Mouse (Mus musculus) liver, postnatal 0 days (tissue): ENCODE measurements around the gene Rin3. TPM values are rescaled to one million over a fixed set of nuclear protein-coding genes. Genes with fewer than 3 reads are reported as not detected.

ENCODE experiments used
- ATAC-seq: fragments of 200-750 bp; cut with Nextera tagmentation; 2 replicates; pipeline ENCODE4 v1.8.0; 2017; ENCODE audit warnings: mild to moderate bottlenecking, moderate library complexity
- DNase-seq: peaks from one replicate; pipeline ENCODE4 v3.0.0-alpha.2; 2016
- H3K27ac ChIP-seq: fragments of 300-500 bp; sonication (generic); 2 replicates; pipeline ENCODE4 v1.5.1; 2014; ENCODE audit warnings: antibody characterized with exemption, moderate library complexity, mild to moderate bottlenecking, low read depth
- H3K27me3 ChIP-seq: fragments of 300-500 bp; sonication (generic); 2 replicates; pipeline ENCODE4 v1.6.1; 2014; ENCODE audit warnings: low read length, control low read depth, mixed read lengths; ENCODE audit not compliant: insufficient read depth
- H3K36me3 ChIP-seq: fragments of 300-500 bp; sonication (generic); replicated peaks from 2 replicates; pipeline ENCODE4 v1.6.1; 2014; ENCODE audit warnings: mild to moderate bottlenecking, control low read depth, low read length, moderate library complexity, mixed read lengths; ENCODE audit not compliant: insufficient read depth
- H3K4me1 ChIP-seq: fragments of 300-500 bp; sonication (generic); 2 replicates; pipeline ENCODE4 v1.6.1; 2014; ENCODE audit warnings: antibody characterized with exemption, mild to moderate bottlenecking, control low read depth; ENCODE audit not compliant: insufficient read depth
- H3K4me2 ChIP-seq: fragments of 300-500 bp; sonication (generic); 2 replicates; pipeline ENCODE4 v1.6.1; 2014; ENCODE audit warnings: low read depth, mild to moderate bottlenecking, low read length, moderate library complexity, mixed read lengths
- H3K4me3 ChIP-seq: fragments of 300-500 bp; sonication (generic); 2 replicates; pipeline ENCODE4 v1.5.1; 2014; ENCODE audit warnings: low read depth, low read length
- H3K9ac ChIP-seq: fragments of 300-500 bp; sonication (generic); replicated peaks from 2 replicates; pipeline ENCODE4 v1.6.1; 2014; ENCODE audit warnings: mild to moderate bottlenecking, moderate library complexity
- H3K9me3 ChIP-seq: fragments of 300-500 bp; sonication (generic); 2 replicates; pipeline ENCODE4 v1.6.1; 2016; ENCODE audit warnings: mild to moderate bottlenecking, control low read depth, low read length, mixed read lengths
- CTCF ChIP-seq: sonication (generic); IDR thresholded peaks from 2 replicates; pipeline ENCODE4 v1.5.1; 2016; ENCODE audit warnings: antibody characterized with exemption, low read depth
- EP300 ChIP-seq: IDR thresholded peaks from 2 replicates; pipeline ENCODE4 v1.6.1; 2016; ENCODE audit warnings: antibody characterized with exemption, low read depth, mild to moderate bottlenecking
- WGBS: fragments of 180-500 bp; shearing (Covaris S2); extraction: QIAGEN DNeasy Blood & Tissue Kit; methylation state at CpG from one replicate; pipeline ENCODE4 v1.1.7; 2014; ENCODE audit not compliant: insufficient replicate concordance; 5-methylcytosine and 5-hydroxymethylcytosine counted together
- polyA plus RNA-seq: library from polyadenylated mRNA; unstranded; fragments of >200 nt; fragmentation: Nextera tagmentation; extraction: Ambion mirVana; gene quantifications from 2 replicates; pipeline ENCODE4 v1.2.1, GENCODE M21; 2015

The Rin3 gene
- polyA plus RNA-seq, 1 experiment from 2014 or later = 10.0 TPM

DNA sequence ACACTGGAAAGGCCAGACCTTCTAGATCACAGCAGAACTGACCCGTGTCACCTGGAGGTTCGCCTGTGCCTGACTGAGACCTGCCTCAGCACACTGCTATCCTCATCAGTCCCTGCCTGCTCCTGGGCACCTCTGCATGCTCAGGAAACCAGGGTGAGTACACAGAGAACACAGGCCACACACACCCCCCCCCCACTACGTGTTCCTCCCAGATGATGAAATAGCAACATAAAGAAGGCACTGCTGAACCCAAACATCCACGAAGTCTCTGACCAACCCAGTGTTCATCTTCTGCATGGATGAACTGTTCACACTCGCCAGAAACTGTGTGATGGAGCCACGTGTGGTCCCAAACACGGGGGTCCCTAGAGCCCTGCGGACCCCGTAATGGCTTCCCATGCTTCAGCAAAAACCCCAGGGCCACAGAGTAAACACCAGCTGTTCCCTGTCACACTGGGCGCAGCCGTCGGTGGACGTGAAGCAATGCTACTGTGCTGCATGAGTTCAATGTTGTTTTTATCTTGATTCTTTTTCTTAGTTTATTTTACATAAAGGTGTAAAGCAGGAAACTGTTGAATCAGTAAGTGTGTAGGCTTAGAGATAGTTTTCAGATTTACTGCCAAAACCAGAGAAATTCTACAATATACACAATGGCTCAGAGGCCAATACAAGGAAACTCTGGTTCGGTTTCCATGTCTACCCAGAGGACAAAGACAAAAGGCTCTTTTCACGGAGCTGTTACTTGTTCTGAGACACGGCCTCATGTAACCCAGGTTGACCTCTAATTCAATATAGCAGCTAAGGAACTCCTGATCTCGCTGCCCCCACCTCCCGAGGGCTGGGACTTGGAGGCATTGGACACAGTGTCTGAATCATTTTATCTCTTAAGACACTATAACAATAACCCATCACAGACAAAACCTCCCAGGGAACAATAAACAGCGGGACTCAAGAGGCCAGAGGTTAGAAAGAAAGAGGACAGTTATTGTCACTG lies 113.4 kb downstream of the Rin3 start:
- Histone ChIP-seq H3K9ac (no peak overlapping the region), H3K4me2 (no peak overlapping the region), H3K9me3 (no peaks in the 10 kb centered on the region), H3K4me3 (no peak overlapping the region), H3K36me3 (peaks cover 6% of the 10 kb centered on the region; the same call in 1 of the 2 replicates), H3K4me1 (no peaks in the 10 kb centered on the region; the same call in 1 of the 2 replicates), H3K27me3 (no peaks in the 10 kb centered on the region), H3K27ac (no peak overlapping the region)
- no peak for ATAC-seq
- whole genome bisulfite sequencing = 65% methylated on average over 19 of the region's 19 CpGs
- TF ChIP-seq CTCF (no peak), EP300 (no peak)
- DNase-seq = no peak

DNA sequence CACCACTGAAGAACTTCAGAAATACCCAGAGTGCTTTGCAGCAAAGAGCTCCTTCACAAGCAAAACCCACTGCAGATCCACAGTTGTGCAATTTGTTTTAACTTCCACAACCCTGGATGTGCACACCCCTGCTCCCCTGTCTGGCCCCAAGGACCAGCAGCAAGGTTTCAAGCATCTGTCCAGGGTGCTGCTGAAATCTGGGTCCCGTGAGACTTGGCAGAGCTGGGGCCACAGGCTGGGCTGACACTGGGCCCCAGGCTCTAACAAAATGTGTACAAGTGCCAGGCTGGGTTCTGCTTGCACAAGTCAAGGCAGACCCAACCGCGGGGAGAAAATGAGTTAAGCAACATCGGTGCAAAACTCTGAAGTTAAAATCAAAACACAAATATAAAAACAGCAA lies 115.7 kb downstream of the Rin3 start:
- TF ChIP-seq CTCF (no peak), EP300 (no peak)
- WGBS = 76% methylated on average over 4 of the region's 4 CpGs

GRCm38 (mm10) chr12:102413171-102413570 lies 130.3 kb downstream of the Rin3 start:
- no peak overlapping the region for H3K4me2 ChIP-seq
- H3K9me3 ChIP-seq = no peaks in the 10 kb centered on the region
- no peak overlapping the region for H3K9ac ChIP-seq
- 87% methylated on average over 13 of the region's 13 CpGs for WGBS
- no peak for DNase-seq
- no peak for TF ChIP-seq EP300
- no peak for TF ChIP-seq CTCF
- 0 out of 2 replicates have a peak, but pooled peaks cover 6% of the 10 kb centered on the region for H3K36me3 ChIP-seq
- H3K27me3 ChIP-seq = no peaks in the 10 kb centered on the region
- H3K4me3 ChIP-seq = no peak overlapping the region
- ATAC-seq = no peak
- H3K27ac ChIP-seq = no peak overlapping the region
- H3K4me1 ChIP-seq = no peaks in the 10 kb centered on the region

More for the DNA sequence above, 115.7 kb downstream of the Rin3 start:
- Histone ChIP-seq H3K27me3 (no peaks in the 10 kb centered on the region), H3K36me3 (peaks cover 7% of the 10 kb centered on the region; the same call in 1 of the 2 replicates), H3K4me1 (no peaks in the 10 kb centered on the region; the same call in 1 of the 2 replicates), H3K27ac (no peak overlapping the region), H3K9me3 (no peaks in the 10 kb centered on the region), H3K4me3 (no peak overlapping the region), H3K4me2 (no peak overlapping the region), H3K9ac (no peak overlapping the region)
- no peak for DNase-seq
- no peak for ATAC-seq

GRCm38 (mm10) chr12:102414686-102415085 lies 131.8 kb downstream of the Rin3 start:
- Histone ChIP-seq H3K4me2 (no peak overlapping the region), H3K27ac (no peak overlapping the region), H3K9ac (no peak overlapping the region), H3K9me3 (no peaks in the 10 kb centered on the region), H3K4me3 (no peak overlapping the region), H3K27me3 (no peaks in the 10 kb centered on the region), H3K4me1 (no peaks in the 10 kb centered on the region), H3K36me3 (0 out of 2 replicates have a peak, but pooled peaks cover 6% of the 10 kb centered on the region)
- ATAC-seq (no peak), DNase-seq (no peak)
- WGBS = 78% methylated on average over 6 of the region's 6 CpGs
- TF ChIP-seq EP300 (no peak), CTCF (no peak)

GRCm38 (mm10) chr12:102416391-102416837 lies 133.6 kb downstream of the Rin3 start:
- Histone ChIP-seq H3K27me3 (no peaks in the 10 kb centered on the region), H3K9ac (no peak overlapping the region), H3K4me3 (no peak overlapping the region), H3K36me3 (0 out of 2 replicates have a peak, but pooled peaks cover 6% of the 10 kb centered on the region), H3K27ac (no peak overlapping the region), H3K4me1 (peaks cover 3% of the 10 kb centered on the region), H3K4me2 (no peak overlapping the region), H3K9me3 (no peaks in the 10 kb centered on the region)
- TF ChIP-seq EP300 = no peak
- TF ChIP-seq CTCF = no peak
- ATAC-seq = peak; percentile 37; the same call in 1 of the 2 replicates
- 57% methylated on average over 7 of the region's 7 CpGs for WGBS
- no peak for DNase-seq

GRCm38 (mm10) chr12:102416955-102417510 lies 134.2 kb downstream of the Rin3 start:
- no peak for TF ChIP-seq EP300
- TF ChIP-seq CTCF = no peak
- WGBS = 74% methylated on average over 7 of the region's 7 CpGs
- no peak overlapping the region for H3K4me3 ChIP-seq
- H3K9me3 ChIP-seq = no peaks in the 10 kb centered on the region
- no peak overlapping the region for H3K9ac ChIP-seq
- no peak overlapping the region for H3K27ac ChIP-seq
- ATAC-seq (no peak), DNase-seq (no peak)
- H3K4me2 ChIP-seq = no peak overlapping the region
- H3K27me3 ChIP-seq = no peaks in the 10 kb centered on the region
- 0 out of 2 replicates have a peak, but pooled peaks cover 6% of the 10 kb centered on the region for H3K36me3 ChIP-seq
- H3K4me1 ChIP-seq = peaks cover 3% of the 10 kb centered on the region
